Mouse (Mus musculus): ENCODE results near the gene Efcab11. TPM values are rescaled to one million over a fixed set of nuclear protein-coding genes. Genes with fewer than 3 reads are reported as not detected.
"Not testable (repeated sequence)": the region's sequence is repeated elsewhere in the genome, so short reads cannot be mapped to it uniquely, and the experiment has no call there.

Gene Efcab11
- polyA plus RNA-seq, 1 experiment from 2014 or later, result 27.3 TPM

DNA sequence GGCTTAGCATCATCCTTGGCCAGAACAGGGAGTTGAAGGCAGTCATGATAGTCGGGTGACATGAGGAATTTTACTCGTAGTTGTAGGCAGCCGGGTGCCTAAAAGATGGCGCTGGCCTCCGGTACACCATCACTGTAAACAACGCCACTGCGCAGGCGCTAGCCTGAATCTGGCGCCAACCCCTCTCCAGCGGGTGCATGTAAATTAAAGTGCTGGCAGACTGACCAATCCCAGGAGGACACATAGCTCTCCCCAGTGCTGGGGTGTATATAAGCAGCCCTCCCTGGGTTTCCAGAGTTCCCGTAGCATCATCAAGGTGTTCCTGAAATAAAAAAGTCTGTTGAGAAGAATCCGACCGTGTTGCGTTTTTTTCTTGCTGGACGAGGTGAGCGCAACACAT lies 66.2 kb downstream of the Efcab11 start:
- DNase-seq (ENCODE audit: low spot score); H3K36me3 ChIP-seq (replicated peaks; ENCODE audit: control insufficient read depth, insufficient read depth, low read depth, low read length); H3K27me3 ChIP-seq (ENCODE audit: control insufficient read depth, insufficient read depth, low read length); H3K27ac ChIP-seq (replicated peaks; ENCODE audit: low read depth, low read length); H3K9ac ChIP-seq (replicated peaks; ENCODE audit: low read length); H3K4me1 ChIP-seq (ENCODE audit: control insufficient read depth, insufficient read depth, low read length); H3K4me3 ChIP-seq (ENCODE audit: low read depth, low read length); ATAC-seq (replicated peaks; ENCODE audit: insufficient number of reproducible peaks, low FRiP score, low TSS enrichment, low read depth); H3K4me2 ChIP-seq (ENCODE audit: low read depth, low read length); H3K9me3 ChIP-seq (replicated peaks; ENCODE audit: control insufficient read depth, low read length): not testable (repeated sequence)
- 92% methylated on average over 16 of the region's 16 CpGs for WGBS

DNA sequence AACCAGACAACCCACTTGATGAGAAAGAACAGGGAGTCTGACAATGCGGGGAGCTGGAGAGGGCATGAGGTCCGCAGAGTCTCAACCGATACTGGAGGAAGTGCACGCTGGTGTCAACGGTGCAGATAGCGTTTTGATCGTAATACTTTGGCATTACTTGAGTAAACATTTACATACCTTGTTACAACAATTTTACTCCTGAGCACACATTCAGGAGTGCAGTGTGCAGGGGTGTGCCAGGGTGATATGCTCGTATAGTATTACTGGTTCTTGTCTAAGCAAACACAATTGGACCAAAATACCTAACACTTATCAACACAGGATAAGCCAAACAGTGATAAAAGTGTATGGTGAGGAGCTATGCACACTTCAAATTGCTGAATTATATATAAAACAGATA lies 69.0 kb downstream of the Efcab11 start:
- ATAC-seq (replicated peaks; ENCODE audit: insufficient number of reproducible peaks, low FRiP score, low TSS enrichment, low read depth), result no peak
- no peaks in the 10 kb centered on the region for H3K4me1 ChIP-seq (ENCODE audit: control insufficient read depth, insufficient read depth, low read length)
- no peak for DNase-seq (ENCODE audit: low spot score)

DNA sequence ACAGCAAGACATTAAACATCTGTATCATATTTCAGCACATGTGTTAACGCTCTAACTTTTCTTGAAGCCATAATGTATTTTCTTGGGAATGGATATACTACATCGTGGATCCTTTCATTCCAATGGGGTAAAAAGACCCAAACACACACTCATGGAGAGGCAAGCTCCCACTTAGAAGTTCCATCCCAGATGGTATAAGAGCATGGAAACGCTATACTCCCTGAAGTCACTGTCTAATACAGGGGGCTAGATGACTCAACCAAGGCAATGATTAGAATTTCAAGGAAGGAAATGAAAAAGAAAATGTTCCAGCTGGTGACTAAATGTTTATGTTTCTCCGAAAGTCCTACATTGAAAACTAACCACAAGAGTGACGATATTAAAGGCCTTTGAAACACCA lies 76.3 kb downstream of the Efcab11 start:
- 68% methylated on average over 5 of the region's 5 CpGs for WGBS
- Histone ChIP-seq H3K4me2 (ENCODE audit: low read depth, low read length) (no peak overlapping the region), H3K4me3 (ENCODE audit: low read depth, low read length) (no peak overlapping the region), H3K36me3 (replicated peaks; ENCODE audit: control insufficient read depth, insufficient read depth, low read depth, low read length) (no peaks in the 10 kb centered on the region), H3K9ac (replicated peaks; ENCODE audit: low read length) (no peak overlapping the region), H3K27me3 (ENCODE audit: control insufficient read depth, insufficient read depth, low read length) (no peaks in the 10 kb centered on the region), H3K9me3 (replicated peaks; ENCODE audit: control insufficient read depth, low read length) (no peaks in the 10 kb centered on the region), H3K27ac (replicated peaks; ENCODE audit: low read depth, low read length) (no peak overlapping the region), H3K4me1 (ENCODE audit: control insufficient read depth, insufficient read depth, low read length) (no peaks in the 10 kb centered on the region)
- DNase-seq (ENCODE audit: low spot score), result no peak
- no peak for ATAC-seq (replicated peaks; ENCODE audit: insufficient number of reproducible peaks, low FRiP score, low TSS enrichment, low read depth)

More for the DNA sequence above, 69.0 kb downstream of the Efcab11 start:
- H3K36me3 ChIP-seq (replicated peaks; ENCODE audit: control insufficient read depth, insufficient read depth, low read depth, low read length), result no peaks in the 10 kb centered on the region
- H3K27ac ChIP-seq (replicated peaks; ENCODE audit: low read depth, low read length), result no peak overlapping the region
- no peak overlapping the region for H3K9ac ChIP-seq (replicated peaks; ENCODE audit: low read length)
- H3K27me3 ChIP-seq (ENCODE audit: control insufficient read depth, insufficient read depth, low read length), result no peaks in the 10 kb centered on the region
- H3K9me3 ChIP-seq (replicated peaks; ENCODE audit: control insufficient read depth, low read length), result no peaks in the 10 kb centered on the region
- 91% methylated on average over 8 of the region's 8 CpGs for WGBS
- no peak overlapping the region for H3K4me2 ChIP-seq (ENCODE audit: low read depth, low read length)
- no peak overlapping the region for H3K4me3 ChIP-seq (ENCODE audit: low read depth, low read length)

DNA sequence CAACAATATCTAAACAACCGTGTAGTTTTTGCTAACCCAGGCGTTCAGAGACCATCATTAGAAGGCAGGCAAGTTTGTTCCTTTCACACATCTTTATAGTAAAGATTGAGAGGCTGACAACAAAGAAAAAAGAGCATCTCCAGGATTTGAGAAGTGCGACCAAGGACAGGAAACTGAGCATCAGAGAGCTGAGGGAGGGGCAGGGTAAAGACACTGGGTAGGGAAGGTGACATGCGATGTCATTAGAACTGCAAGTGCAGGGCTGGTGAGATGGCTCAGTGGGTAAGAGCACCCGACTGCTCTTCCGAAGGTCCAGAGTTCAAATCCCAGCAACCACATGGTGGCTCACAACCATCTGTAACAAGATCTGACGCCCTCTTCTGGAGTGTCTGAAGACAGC lies 77.5 kb downstream of the Efcab11 start:
- H3K4me3 ChIP-seq (ENCODE audit: low read depth, low read length); H3K4me2 ChIP-seq (ENCODE audit: low read depth, low read length); H3K27me3 ChIP-seq (ENCODE audit: control insufficient read depth, insufficient read depth, low read length); H3K36me3 ChIP-seq (replicated peaks; ENCODE audit: control insufficient read depth, insufficient read depth, low read depth, low read length); H3K27ac ChIP-seq (replicated peaks; ENCODE audit: low read depth, low read length); H3K9me3 ChIP-seq (replicated peaks; ENCODE audit: control insufficient read depth, low read length); H3K4me1 ChIP-seq (ENCODE audit: control insufficient read depth, insufficient read depth, low read length); DNase-seq (ENCODE audit: low spot score); ATAC-seq (replicated peaks; ENCODE audit: insufficient number of reproducible peaks, low FRiP score, low TSS enrichment, low read depth); H3K9ac ChIP-seq (replicated peaks; ENCODE audit: low read length): not testable (repeated sequence)
- WGBS, result 98% methylated on average over 6 of the region's 7 CpGs

DNA sequence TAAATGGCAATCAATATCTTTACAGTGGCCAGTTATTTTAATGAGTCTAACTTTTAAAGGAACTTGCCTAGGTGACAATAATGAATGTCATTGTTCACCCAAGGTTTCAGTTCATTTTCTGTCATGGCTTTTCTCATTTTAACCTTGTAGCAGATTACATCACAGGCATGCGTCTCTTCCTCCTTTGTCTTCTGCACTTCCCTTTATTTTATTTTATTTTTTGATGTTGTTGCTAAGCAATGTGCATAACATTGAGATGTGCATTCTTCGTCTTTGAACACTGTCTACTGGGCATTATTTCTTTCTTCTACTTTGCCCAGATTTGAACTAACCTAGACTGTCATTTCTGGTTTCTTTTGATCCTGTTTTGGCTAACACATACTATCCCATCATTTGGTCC lies 88.3 kb downstream of the Efcab11 start:
- ATAC-seq (replicated peaks; ENCODE audit: insufficient number of reproducible peaks, low FRiP score, low TSS enrichment, low read depth) (no peak), DNase-seq (ENCODE audit: low spot score) (no peak)
- Histone ChIP-seq H3K27me3 (ENCODE audit: control insufficient read depth, insufficient read depth, low read length) (no peaks in the 10 kb centered on the region), H3K4me3 (ENCODE audit: low read depth, low read length) (no peak overlapping the region), H3K4me1 (ENCODE audit: control insufficient read depth, insufficient read depth, low read length) (no peaks in the 10 kb centered on the region), H3K27ac (replicated peaks; ENCODE audit: low read depth, low read length) (no peak overlapping the region), H3K9me3 (replicated peaks; ENCODE audit: control insufficient read depth, low read length) (no peaks in the 10 kb centered on the region), H3K9ac (replicated peaks; ENCODE audit: low read length) (no peak overlapping the region), H3K4me2 (ENCODE audit: low read depth, low read length) (no peak overlapping the region), H3K36me3 (replicated peaks; ENCODE audit: control insufficient read depth, insufficient read depth, low read depth, low read length) (no peaks in the 10 kb centered on the region)
- 85% methylated on average over 2 of the region's 2 CpGs for WGBS

DNA sequence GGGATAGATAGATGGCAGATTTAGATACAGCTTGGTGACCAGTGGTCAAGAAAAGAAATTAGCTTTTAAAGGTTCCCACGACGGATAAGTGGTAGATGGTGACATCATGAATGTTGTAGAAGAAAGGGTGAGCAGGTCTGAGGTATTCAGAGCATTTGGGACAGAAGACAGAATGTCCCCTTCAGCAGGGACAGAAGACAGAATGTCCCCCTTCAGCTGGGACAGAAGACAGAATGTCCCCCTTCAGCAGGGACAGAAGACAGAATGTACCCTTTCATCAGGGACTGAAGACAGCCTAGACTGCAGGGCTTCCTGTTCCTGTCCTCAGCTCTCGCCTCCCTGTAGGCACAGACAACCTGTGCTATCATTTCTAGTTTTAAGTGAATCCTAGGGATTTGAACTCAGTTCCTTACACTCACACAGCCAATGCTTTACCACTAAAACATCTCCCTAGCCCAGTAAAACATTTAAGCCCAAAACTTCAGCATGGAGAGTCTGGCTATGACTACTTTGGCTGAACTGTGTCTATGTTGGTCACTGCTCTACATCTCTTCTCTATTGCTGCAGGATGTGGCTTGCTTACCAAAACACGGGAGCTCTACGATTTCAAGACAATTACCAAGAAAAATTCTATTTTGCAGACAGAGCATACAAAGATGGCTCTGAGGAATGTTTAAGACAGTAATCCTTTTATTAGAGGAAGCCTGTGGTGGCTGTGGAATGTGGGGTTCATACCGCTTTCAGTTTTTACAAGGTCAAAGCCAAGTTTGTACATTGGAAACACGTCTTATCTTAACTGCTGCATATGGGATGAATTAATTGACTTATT lies 89.2 kb downstream of the Efcab11 start:
- no peaks in the 10 kb centered on the region for H3K9me3 ChIP-seq (replicated peaks; ENCODE audit: control insufficient read depth, low read length)
- no peak for ATAC-seq (replicated peaks; ENCODE audit: insufficient number of reproducible peaks, low FRiP score, low TSS enrichment, low read depth)
- H3K4me3 ChIP-seq (ENCODE audit: low read depth, low read length), result no peak overlapping the region
- H3K36me3 ChIP-seq (replicated peaks; ENCODE audit: control insufficient read depth, insufficient read depth, low read depth, low read length), result no peaks in the 10 kb centered on the region
- H3K4me1 ChIP-seq (ENCODE audit: control insufficient read depth, insufficient read depth, low read length), result no peaks in the 10 kb centered on the region
- no peak overlapping the region for H3K27ac ChIP-seq (replicated peaks; ENCODE audit: low read depth, low read length)
- 65% methylated on average over 7 of the region's 7 CpGs for WGBS
- no peak overlapping the region for H3K9ac ChIP-seq (replicated peaks; ENCODE audit: low read length)
- no peaks in the 10 kb centered on the region for H3K27me3 ChIP-seq (ENCODE audit: control insufficient read depth, insufficient read depth, low read length)
- no peak for DNase-seq (ENCODE audit: low spot score)
- no peak overlapping the region for H3K4me2 ChIP-seq (ENCODE audit: low read depth, low read length)

DNA sequence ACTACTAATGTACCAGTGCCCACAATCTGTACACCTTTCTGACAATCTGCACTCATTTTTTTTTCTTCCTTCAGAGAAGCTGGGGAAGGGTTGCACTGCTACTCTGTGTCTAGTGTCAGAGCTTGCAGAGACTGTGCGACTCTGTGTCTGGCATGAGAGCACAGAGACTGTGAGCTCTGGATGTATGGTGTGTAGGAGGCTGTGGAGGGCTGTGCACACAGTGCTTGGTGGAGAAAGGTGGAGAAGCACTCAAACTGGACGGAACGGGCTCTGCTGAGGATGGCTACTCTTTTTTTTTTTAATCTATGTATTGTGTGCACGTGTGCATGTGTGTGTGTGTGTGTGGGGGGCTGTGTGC lies 90.1 kb downstream of the Efcab11 start:
- Histone ChIP-seq H3K27ac (replicated peaks; ENCODE audit: low read depth, low read length) (no peak overlapping the region), H3K36me3 (replicated peaks; ENCODE audit: control insufficient read depth, insufficient read depth, low read depth, low read length) (no peaks in the 10 kb centered on the region), H3K27me3 (ENCODE audit: control insufficient read depth, insufficient read depth, low read length) (no peaks in the 10 kb centered on the region), H3K9ac (replicated peaks; ENCODE audit: low read length) (no peak overlapping the region), H3K4me2 (ENCODE audit: low read depth, low read length) (no peak overlapping the region), H3K9me3 (replicated peaks; ENCODE audit: control insufficient read depth, low read length) (no peaks in the 10 kb centered on the region), H3K4me3 (ENCODE audit: low read depth, low read length) (no peak overlapping the region), H3K4me1 (ENCODE audit: control insufficient read depth, insufficient read depth, low read length) (no peaks in the 10 kb centered on the region)
- DNase-seq (ENCODE audit: low spot score) (no peak), ATAC-seq (replicated peaks; ENCODE audit: insufficient number of reproducible peaks, low FRiP score, low TSS enrichment, low read depth) (no peak)
- 83% methylated on average over 4 of the region's 4 CpGs for WGBS

DNA sequence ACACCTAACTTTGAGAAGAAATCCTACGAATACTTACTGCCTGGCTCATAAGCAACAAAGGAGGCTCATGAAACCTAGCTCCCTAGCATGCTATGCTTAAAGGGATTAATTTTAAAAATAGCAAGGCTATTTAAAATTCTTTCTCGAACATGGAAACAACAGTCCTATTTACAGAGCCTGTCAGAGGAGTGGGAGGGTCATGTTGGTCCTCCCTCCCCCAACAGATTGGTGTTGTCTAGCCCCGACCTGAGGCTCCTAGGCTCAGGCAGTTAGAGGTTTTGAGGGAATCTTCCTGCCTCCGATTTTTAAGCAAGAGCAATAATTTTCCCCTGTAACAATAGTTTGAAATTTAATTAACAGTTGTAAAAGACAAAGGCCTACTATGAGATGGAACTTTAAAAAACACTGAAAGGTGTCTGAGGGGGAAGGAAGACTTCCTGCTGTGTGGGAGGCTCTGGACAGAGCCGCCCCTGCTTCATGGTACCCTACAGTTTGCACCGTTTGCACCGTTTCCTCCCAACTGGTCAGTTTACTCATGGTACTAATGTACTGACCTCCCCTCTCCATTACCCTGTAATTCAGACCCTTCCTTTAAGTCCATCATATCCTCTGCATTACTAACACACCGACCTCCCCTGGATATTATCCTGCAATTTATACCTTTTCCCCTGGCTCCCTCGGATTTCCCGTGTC lies 90.6 kb downstream of the Efcab11 start:
- no peak overlapping the region for H3K4me2 ChIP-seq (ENCODE audit: low read depth, low read length)
- 52% methylated on average over 10 of the region's 10 CpGs for WGBS
- no peaks in the 10 kb centered on the region for H3K4me1 ChIP-seq (ENCODE audit: control insufficient read depth, insufficient read depth, low read length)
- H3K4me3 ChIP-seq (ENCODE audit: low read depth, low read length), result no peak overlapping the region
- ATAC-seq (replicated peaks; ENCODE audit: insufficient number of reproducible peaks, low FRiP score, low TSS enrichment, low read depth) (no peak), DNase-seq (ENCODE audit: low spot score) (no peak)
- H3K36me3 ChIP-seq (replicated peaks; ENCODE audit: control insufficient read depth, insufficient read depth, low read depth, low read length), result no peaks in the 10 kb centered on the region
- no peak overlapping the region for H3K27ac ChIP-seq (replicated peaks; ENCODE audit: low read depth, low read length)
- no peak overlapping the region for H3K9ac ChIP-seq (replicated peaks; ENCODE audit: low read length)
- H3K27me3 ChIP-seq (ENCODE audit: control insufficient read depth, insufficient read depth, low read length), result no peaks in the 10 kb centered on the region
- H3K9me3 ChIP-seq (replicated peaks; ENCODE audit: control insufficient read depth, low read length), result no peaks in the 10 kb centered on the region
